Mouse (Mus musculus): Measurements from ENCODE around the gene 3830406C13Rik.

GRCm38 (mm10) chr14:12333622-12334021 is 49.6 kb downstream of the 3830406C13Rik start:
- TF ChIP-seq ZNF384 (IDR thresholded peaks at IDR 0.05; ENCODE audit: low read depth, low read length) (no peak), HCFC1 (IDR thresholded peaks at IDR 0.05; ENCODE audit: borderline replicate concordance, insufficient read depth, low read length) (no peak), CHD2 (IDR thresholded peaks at IDR 0.05; ENCODE audit: low read depth, low read length) (no peak), MAFK (IDR thresholded peaks at IDR 0.05; ENCODE audit: insufficient read depth, low read depth, low read length) (no peak)

Data from ES-E14 (cell line).